Mouse (Mus musculus) liver, embryonic 12.5 days (tissue): Measurements from ENCODE around the gene Rtn4ip1. TPM values are rescaled to one million over a fixed set of nuclear protein-coding genes. Genes with fewer than 3 reads are reported as not detected.
"Not testable (repeated sequence)": the region's sequence is repeated elsewhere in the genome, so short reads cannot be mapped to it uniquely, and the experiment has no call there.

Experiments used
- ATAC-seq: fragments of 200-750 bp; cut with Nextera tagmentation; 2 replicates; pipeline ENCODE4 v1.8.0; 2017; ENCODE audit warnings: moderate number of reproducible peaks, mild to moderate bottlenecking, moderate library complexity
- H3K27ac ChIP-seq: fragments of 300-500 bp; sonication (generic); 2 replicates; pipeline ENCODE4 v1.5.1; 2016; ENCODE audit warnings: mild to moderate bottlenecking
- H3K27me3 ChIP-seq: fragments of 300-500 bp; sonication (generic); replicated peaks from 2 replicates; pipeline ENCODE4 v1.6.1; 2016; ENCODE audit warnings: mild to moderate bottlenecking, moderate library complexity
- H3K36me3 ChIP-seq: fragments of 300-500 bp; sonication (generic); 2 replicates; pipeline ENCODE4 v1.6.1; 2016; ENCODE audit warnings: mild to moderate bottlenecking, moderate library complexity
- H3K4me1 ChIP-seq: fragments of 300-500 bp; sonication (generic); 2 replicates; pipeline ENCODE4 v1.6.1; 2016
- H3K4me2 ChIP-seq: fragments of 300-500 bp; sonication (generic); 2 replicates; pipeline ENCODE4 v1.6.1; 2016; ENCODE audit warnings: mild to moderate bottlenecking, moderate library complexity
- H3K4me3 ChIP-seq: fragments of 300-500 bp; sonication (generic); 2 replicates; pipeline ENCODE4 v1.5.1; 2016; ENCODE audit warnings: mild to moderate bottlenecking, moderate library complexity
- H3K9ac ChIP-seq: fragments of 300-500 bp; sonication (generic); 2 replicates; pipeline ENCODE4 v1.6.1; 2016; ENCODE audit warnings: mild to moderate bottlenecking, moderate library complexity
- H3K9me3 ChIP-seq: fragments of 300-500 bp; sonication (generic); replicated peaks from 2 replicates; pipeline ENCODE4 v1.6.1; 2016; ENCODE audit warnings: mild to moderate bottlenecking, moderate library complexity
- WGBS: fragments of 180-500 bp; shearing (Covaris S2); methylation state at CpG from one replicate; pipeline ENCODE4 v1.1.7; 2016; ENCODE audit not compliant: insufficient replicate concordance; 5-methylcytosine and 5-hydroxymethylcytosine counted together
- polyA plus RNA-seq: library from polyadenylated mRNA; unstranded; fragments of >200 nt; fragmentation: Nextera tagmentation; extraction: Ambion mirVana; gene quantifications from 2 replicates; pipeline ENCODE4 v1.2.1, GENCODE M21; 2016

Gene Rtn4ip1
- polyA plus RNA-seq, 1 experiment from 2014 or later, result 18.4 TPM

GRCm38 (mm10) chr10:43904569-43904968, 3.0 kb downstream of the Rtn4ip1 start:
- Histone ChIP-seq H3K4me2 (no peak overlapping the region), H3K9ac (no peak overlapping the region), H3K27me3 (no peaks in the 10 kb centered on the region), H3K36me3 (no peaks in the 10 kb centered on the region), H3K9me3 (no peaks in the 10 kb centered on the region), H3K4me3 (no peak overlapping the region), H3K27ac (no peak overlapping the region), H3K4me1 (peaks cover 17% of the 10 kb centered on the region)
- 93% methylated on average over 1 of the region's 1 CpGs for WGBS
- ATAC-seq, result no peak

GRCm38 (mm10) chr10:43910032-43910872, 8.6 kb downstream of the Rtn4ip1 start:
- Histone ChIP-seq H3K4me2 (no peak overlapping the region), H3K27me3 (no peaks in the 10 kb centered on the region), H3K36me3 (peaks cover 21% of the 10 kb centered on the region), H3K4me3 (no peak overlapping the region), H3K9me3 (no peaks in the 10 kb centered on the region), H3K27ac (peak overlapping the region; percentile 39; the same call in 1 of the 2 replicates), H3K4me1 (peaks cover 18% of the 10 kb centered on the region), H3K9ac (no peak overlapping the region)
- 70% methylated on average over 12 of the region's 12 CpGs for WGBS
- ATAC-seq, result no peak

GRCm38 (mm10) chr10:43910873-43911142, 9.2 kb downstream of the Rtn4ip1 start:
- no peaks in the 10 kb centered on the region for H3K27me3 ChIP-seq
- H3K36me3 ChIP-seq, result peaks cover 24% of the 10 kb centered on the region
- H3K27ac ChIP-seq, result peak overlapping the region; percentile 39; the same call in 1 of the 2 replicates
- no peak overlapping the region for H3K4me2 ChIP-seq
- WGBS, result 71% methylated on average over 8 of the region's 8 CpGs
- peaks cover 18% of the 10 kb centered on the region for H3K4me1 ChIP-seq
- H3K4me3 ChIP-seq, result no peak overlapping the region
- H3K9ac ChIP-seq, result no peak overlapping the region
- H3K9me3 ChIP-seq, result no peaks in the 10 kb centered on the region
- ATAC-seq, result no peak

GRCm38 (mm10) chr10:43912236-43912635, 10.6 kb downstream of the Rtn4ip1 start:
- Histone ChIP-seq H3K4me1 (peaks cover 28% of the 10 kb centered on the region), H3K36me3 (peaks cover 29% of the 10 kb centered on the region), H3K4me3 (no peak overlapping the region), H3K9ac (no peak overlapping the region), H3K27ac (no peak overlapping the region), H3K4me2 (no peak overlapping the region), H3K27me3 (no peaks in the 10 kb centered on the region), H3K9me3 (no peaks in the 10 kb centered on the region)
- 0 out of 2 replicates have a peak, but pooled peaks have one; percentile 46 for ATAC-seq
- 21% methylated on average over 3 of the region's 3 CpGs for WGBS

GRCm38 (mm10) chr10:43916181-43916580, 14.6 kb downstream of the Rtn4ip1 start:
- 80% methylated on average over 12 of the region's 12 CpGs for WGBS
- Histone ChIP-seq H3K4me1 (peaks cover 28% of the 10 kb centered on the region), H3K4me3 (no peak overlapping the region), H3K9ac (no peak overlapping the region), H3K36me3 (peaks cover 29% of the 10 kb centered on the region), H3K27ac (no peak overlapping the region), H3K9me3 (no peaks in the 10 kb centered on the region), H3K4me2 (no peak overlapping the region), H3K27me3 (no peaks in the 10 kb centered on the region)
- no peak for ATAC-seq

- Histone ChIP-seq H3K36me3 (peaks cover 33% of the 10 kb centered on the region), H3K4me2 (no peak overlapping the region), H3K9ac (no peak overlapping the region), H3K9me3 (no peaks in the 10 kb centered on the region), H3K4me3 (no peak overlapping the region), H3K27me3 (no peaks in the 10 kb centered on the region), H3K27ac (no peak overlapping the region), H3K4me1 (peaks cover 27% of the 10 kb centered on the region)
- 18% methylated on average over 2 of the region's 2 CpGs for WGBS
- no peak for ATAC-seq
Observed at GRCm38 (mm10) chr10:43916737-43917136, 15.1 kb downstream of the Rtn4ip1 start.

- no peaks in the 10 kb centered on the region for H3K9me3 ChIP-seq
- H3K4me2 ChIP-seq, result no peak overlapping the region
- no peaks in the 10 kb centered on the region for H3K27me3 ChIP-seq
- 0 out of 2 replicates have a peak, but pooled peaks have one; percentile 44 for ATAC-seq
- H3K4me3 ChIP-seq, result no peak overlapping the region
- no peak overlapping the region for H3K9ac ChIP-seq
- peaks cover 36% of the 10 kb centered on the region for H3K36me3 ChIP-seq
- WGBS, result 43% methylated on average over 17 of the region's 17 CpGs
- peaks cover 15% of the 10 kb centered on the region; the same call in 1 of the 2 replicates for H3K4me1 ChIP-seq
- H3K27ac ChIP-seq, result no peak overlapping the region
Observed at GRCm38 (mm10) chr10:43918696-43919608, 17.3 kb downstream of the Rtn4ip1 start.

- no peak for ATAC-seq
- Histone ChIP-seq H3K9ac (no peak overlapping the region), H3K9me3 (no peaks in the 10 kb centered on the region), H3K36me3 (peaks cover 29% of the 10 kb centered on the region), H3K4me2 (no peak overlapping the region), H3K27me3 (no peaks in the 10 kb centered on the region), H3K4me3 (no peak overlapping the region), H3K27ac (no peak overlapping the region), H3K4me1 (0 out of 2 replicates have a peak, but pooled peaks cover 4% of the 10 kb centered on the region)
- 90% methylated on average over 3 of the region's 3 CpGs for WGBS
Observed at GRCm38 (mm10) chr10:43923096-43923495, 21.5 kb downstream of the Rtn4ip1 start.

- H3K27ac ChIP-seq, H3K9me3 ChIP-seq, H3K9ac ChIP-seq, H3K4me3 ChIP-seq, H3K4me1 ChIP-seq, ATAC-seq, H3K4me2 ChIP-seq, H3K27me3 ChIP-seq: not testable (repeated sequence)
- WGBS, result 86% methylated on average over 9 of the region's 9 CpGs
- peaks cover 50% of the 10 kb centered on the region for H3K36me3 ChIP-seq
Observed at GRCm38 (mm10) chr10:43925776-43926175, 24.2 kb downstream of the Rtn4ip1 start.

GRCm38 (mm10) chr10:43927736-43928135, 26.1 kb downstream of the Rtn4ip1 start:
- 72% methylated on average over 8 of the region's 8 CpGs for WGBS
- no peaks in the 10 kb centered on the region for H3K9me3 ChIP-seq
- ATAC-seq, result no peak

DNA sequence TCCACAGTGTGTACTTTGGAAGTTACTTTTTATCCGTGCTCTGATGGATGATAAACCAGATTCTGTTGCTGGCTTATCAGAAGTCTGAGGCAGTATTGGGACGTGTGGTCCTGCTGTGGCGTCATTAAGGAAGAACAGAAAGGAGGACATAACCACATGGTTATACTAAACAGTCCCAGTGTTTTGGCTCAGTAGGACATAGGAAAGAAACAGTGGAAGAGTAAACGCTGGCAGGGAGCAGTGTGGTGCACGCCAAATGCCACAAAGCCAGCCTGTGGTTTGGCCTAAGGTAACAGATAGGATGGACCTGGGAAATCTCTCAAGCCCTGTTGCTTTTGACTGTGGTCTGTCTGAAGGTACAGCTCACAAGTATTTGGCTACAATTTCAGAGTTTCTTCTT, 27.0 kb downstream of the Rtn4ip1 start:
- 66% methylated on average over 5 of the region's 5 CpGs for WGBS
- no peaks in the 10 kb centered on the region for H3K9me3 ChIP-seq
- ATAC-seq, result no peak
- no peak overlapping the region for H3K9ac ChIP-seq
- peaks cover 60% of the 10 kb centered on the region for H3K36me3 ChIP-seq
- H3K4me3 ChIP-seq, result no peak overlapping the region
- no peaks in the 10 kb centered on the region for H3K27me3 ChIP-seq
- H3K4me1 ChIP-seq, result no peaks in the 10 kb centered on the region
- no peak overlapping the region for H3K27ac ChIP-seq
- no peak overlapping the region for H3K4me2 ChIP-seq

More at GRCm38 (mm10) chr10:43927736-43928135, 26.1 kb downstream of the Rtn4ip1 start:
- Histone ChIP-seq H3K9ac (no peak overlapping the region), H3K4me2 (no peak overlapping the region), H3K36me3 (peaks cover 56% of the 10 kb centered on the region), H3K4me3 (no peak overlapping the region), H3K27ac (no peak overlapping the region), H3K4me1 (no peaks in the 10 kb centered on the region), H3K27me3 (no peaks in the 10 kb centered on the region)

- Histone ChIP-seq H3K36me3 (peaks cover 54% of the 10 kb centered on the region), H3K4me3 (no peak overlapping the region), H3K4me2 (no peak overlapping the region), H3K27ac (no peak overlapping the region), H3K9ac (no peak overlapping the region), H3K4me1 (no peaks in the 10 kb centered on the region), H3K27me3 (no peaks in the 10 kb centered on the region), H3K9me3 (no peaks in the 10 kb centered on the region)
- WGBS, result 82% methylated on average over 6 of the region's 6 CpGs
- no peak for ATAC-seq
Observed at GRCm38 (mm10) chr10:43939136-43939662, 37.6 kb downstream of the Rtn4ip1 start.
